Mouse (Mus musculus): ENCODE measurements at regions not wholly inside any gene's neighbourhood (a gene's known extent, or its start where the extent isn't known, plus 50 kb on each side); places are given as distances from the start of the nearest gene placed in this dataset.

- H3K27me3 ChIP-seq (ENCODE audit: control insufficient read depth, insufficient read depth, low read length) = no peaks in the 10 kb centered on the region
- H3K4me3 ChIP-seq (replicated peaks; ENCODE audit: insufficient read depth, low read depth, low read length) = no peak overlapping the region
- no peak overlapping the region for H3K27ac ChIP-seq (ENCODE audit: insufficient read depth, low read length)
- no peak for DNase-seq
- WGBS = 64% methylated on average over 5 of the region's 5 CpGs
- no peak for TF ChIP-seq CTCF (IDR thresholded peaks at IDR 0.05; ENCODE audit: borderline replicate concordance, insufficient read depth, low read depth, low read length)
- TF ChIP-seq POLR2A (IDR thresholded peaks at IDR 0.05; ENCODE audit: borderline replicate concordance, insufficient read depth, low read length) = no peak
- H3K4me1 ChIP-seq (ENCODE audit: control insufficient read depth, insufficient read depth, low read length) = no peaks in the 10 kb centered on the region
Measured at GRCm38 (mm10) chr16:86894333-86894732, 459.7 kb upstream of the N6amt1 start.

- no peak for DNase-seq
- H3K4me3 ChIP-seq (replicated peaks; ENCODE audit: insufficient read depth, low read depth, low read length) = no peak overlapping the region
- TF ChIP-seq POLR2A (IDR thresholded peaks at IDR 0.05; ENCODE audit: borderline replicate concordance, insufficient read depth, low read length) = no peak
- no peak for TF ChIP-seq CTCF (IDR thresholded peaks at IDR 0.05; ENCODE audit: borderline replicate concordance, insufficient read depth, low read depth, low read length)
- no peaks in the 10 kb centered on the region for H3K27me3 ChIP-seq (ENCODE audit: control insufficient read depth, insufficient read depth, low read length)
- H3K27ac ChIP-seq (ENCODE audit: insufficient read depth, low read length) = no peak overlapping the region
- 77% methylated on average over 5 of the region's 5 CpGs for WGBS
- H3K4me1 ChIP-seq (ENCODE audit: control insufficient read depth, insufficient read depth, low read length) = no peaks in the 10 kb centered on the region
Measured at GRCm38 (mm10) chr16:86888421-86888820, 465.6 kb upstream of the N6amt1 start.

GRCm38 (mm10) chr16:86887605-86888004 is 466.4 kb upstream of the N6amt1 start:
- Histone ChIP-seq H3K4me3 (replicated peaks; ENCODE audit: insufficient read depth, low read depth, low read length) (no peak overlapping the region), H3K4me1 (ENCODE audit: control insufficient read depth, insufficient read depth, low read length) (no peaks in the 10 kb centered on the region), H3K27ac (ENCODE audit: insufficient read depth, low read length) (no peak overlapping the region), H3K27me3 (ENCODE audit: control insufficient read depth, insufficient read depth, low read length) (no peaks in the 10 kb centered on the region)
- no peak for DNase-seq
- no peak for TF ChIP-seq POLR2A (IDR thresholded peaks at IDR 0.05; ENCODE audit: borderline replicate concordance, insufficient read depth, low read length)
- no peak for TF ChIP-seq CTCF (IDR thresholded peaks at IDR 0.05; ENCODE audit: borderline replicate concordance, insufficient read depth, low read depth, low read length)
- WGBS = 77% methylated on average over 4 of the region's 4 CpGs

GRCm38 (mm10) chr16:86883862-86884261 is 470.1 kb upstream of the N6amt1 start:
- no peaks in the 10 kb centered on the region for H3K4me1 ChIP-seq (ENCODE audit: control insufficient read depth, insufficient read depth, low read length)
- TF ChIP-seq CTCF (IDR thresholded peaks at IDR 0.05; ENCODE audit: borderline replicate concordance, insufficient read depth, low read depth, low read length) = no peak
- TF ChIP-seq POLR2A (IDR thresholded peaks at IDR 0.05; ENCODE audit: borderline replicate concordance, insufficient read depth, low read length) = no peak
- H3K27me3 ChIP-seq (ENCODE audit: control insufficient read depth, insufficient read depth, low read length) = no peaks in the 10 kb centered on the region
- DNase-seq = no peak
- H3K4me3 ChIP-seq (replicated peaks; ENCODE audit: insufficient read depth, low read depth, low read length) = no peak overlapping the region
- no peak overlapping the region for H3K27ac ChIP-seq (ENCODE audit: insufficient read depth, low read length)
- 73% methylated on average over 7 of the region's 7 CpGs for WGBS

- peak; percentile 25 to 35 for DNase-seq
- TF ChIP-seq CTCF (IDR thresholded peaks at IDR 0.05; ENCODE audit: borderline replicate concordance, insufficient read depth, low read depth, low read length) = peak; percentile 38; the same call in 1 of the 2 replicates
- no peak for TF ChIP-seq POLR2A (IDR thresholded peaks at IDR 0.05; ENCODE audit: borderline replicate concordance, insufficient read depth, low read length)
- 18% methylated on average over 6 of the region's 6 CpGs for WGBS
Measured at GRCm38 (mm10) chr16:86882529-86882928, 471.5 kb upstream of the N6amt1 start.

GRCm38 (mm10) chr16:86881583-86881982 is 472.4 kb upstream of the N6amt1 start:
- DNase-seq = no peak
- Histone ChIP-seq H3K4me1 (ENCODE audit: control insufficient read depth, insufficient read depth, low read length) (no peaks in the 10 kb centered on the region), H3K27me3 (ENCODE audit: control insufficient read depth, insufficient read depth, low read length) (no peaks in the 10 kb centered on the region), H3K4me3 (replicated peaks; ENCODE audit: insufficient read depth, low read depth, low read length) (no peak overlapping the region), H3K27ac (ENCODE audit: insufficient read depth, low read length) (no peak overlapping the region)
- 86% methylated on average over 5 of the region's 5 CpGs for WGBS
- no peak for TF ChIP-seq POLR2A (IDR thresholded peaks at IDR 0.05; ENCODE audit: borderline replicate concordance, insufficient read depth, low read length)
- TF ChIP-seq CTCF (IDR thresholded peaks at IDR 0.05; ENCODE audit: borderline replicate concordance, insufficient read depth, low read depth, low read length) = no peak

More at GRCm38 (mm10) chr16:86882529-86882928, 471.5 kb upstream of the N6amt1 start:
- H3K4me3 ChIP-seq (replicated peaks; ENCODE audit: insufficient read depth, low read depth, low read length) = no peak overlapping the region
- no peak overlapping the region for H3K27ac ChIP-seq (ENCODE audit: insufficient read depth, low read length)
- H3K4me1 ChIP-seq (ENCODE audit: control insufficient read depth, insufficient read depth, low read length) = no peaks in the 10 kb centered on the region
- H3K27me3 ChIP-seq (ENCODE audit: control insufficient read depth, insufficient read depth, low read length) = no peaks in the 10 kb centered on the region

GRCm38 (mm10) chr16:86860828-86861227 is 493.2 kb upstream of the N6amt1 start:
- no peaks in the 10 kb centered on the region for H3K4me1 ChIP-seq (ENCODE audit: control insufficient read depth, insufficient read depth, low read length)
- TF ChIP-seq CTCF (IDR thresholded peaks at IDR 0.05; ENCODE audit: borderline replicate concordance, insufficient read depth, low read depth, low read length) = no peak
- no peaks in the 10 kb centered on the region for H3K27me3 ChIP-seq (ENCODE audit: control insufficient read depth, insufficient read depth, low read length)
- WGBS = 93% methylated on average over 2 of the region's 2 CpGs
- no peak overlapping the region for H3K27ac ChIP-seq (ENCODE audit: insufficient read depth, low read length)
- no peak overlapping the region for H3K4me3 ChIP-seq (replicated peaks; ENCODE audit: insufficient read depth, low read depth, low read length)
- DNase-seq = no peak

GRCm38 (mm10) chr16:86855891-86856290 is 498.1 kb upstream of the N6amt1 start:
- TF ChIP-seq CTCF (IDR thresholded peaks at IDR 0.05; ENCODE audit: borderline replicate concordance, insufficient read depth, low read depth, low read length) = no peak
- TF ChIP-seq POLR2A (IDR thresholded peaks at IDR 0.05; ENCODE audit: borderline replicate concordance, insufficient read depth, low read length) = no peak
- Histone ChIP-seq H3K4me1 (ENCODE audit: control insufficient read depth, insufficient read depth, low read length) (no peaks in the 10 kb centered on the region), H3K27me3 (ENCODE audit: control insufficient read depth, insufficient read depth, low read length) (no peaks in the 10 kb centered on the region), H3K27ac (ENCODE audit: insufficient read depth, low read length) (no peak overlapping the region), H3K4me3 (replicated peaks; ENCODE audit: insufficient read depth, low read depth, low read length) (no peak overlapping the region)
- 71% methylated on average over 2 of the region's 2 CpGs for WGBS
- no peak for DNase-seq
